ENCODE assay signal across 22 mouse cellular contexts in the genomic region with DNA sequence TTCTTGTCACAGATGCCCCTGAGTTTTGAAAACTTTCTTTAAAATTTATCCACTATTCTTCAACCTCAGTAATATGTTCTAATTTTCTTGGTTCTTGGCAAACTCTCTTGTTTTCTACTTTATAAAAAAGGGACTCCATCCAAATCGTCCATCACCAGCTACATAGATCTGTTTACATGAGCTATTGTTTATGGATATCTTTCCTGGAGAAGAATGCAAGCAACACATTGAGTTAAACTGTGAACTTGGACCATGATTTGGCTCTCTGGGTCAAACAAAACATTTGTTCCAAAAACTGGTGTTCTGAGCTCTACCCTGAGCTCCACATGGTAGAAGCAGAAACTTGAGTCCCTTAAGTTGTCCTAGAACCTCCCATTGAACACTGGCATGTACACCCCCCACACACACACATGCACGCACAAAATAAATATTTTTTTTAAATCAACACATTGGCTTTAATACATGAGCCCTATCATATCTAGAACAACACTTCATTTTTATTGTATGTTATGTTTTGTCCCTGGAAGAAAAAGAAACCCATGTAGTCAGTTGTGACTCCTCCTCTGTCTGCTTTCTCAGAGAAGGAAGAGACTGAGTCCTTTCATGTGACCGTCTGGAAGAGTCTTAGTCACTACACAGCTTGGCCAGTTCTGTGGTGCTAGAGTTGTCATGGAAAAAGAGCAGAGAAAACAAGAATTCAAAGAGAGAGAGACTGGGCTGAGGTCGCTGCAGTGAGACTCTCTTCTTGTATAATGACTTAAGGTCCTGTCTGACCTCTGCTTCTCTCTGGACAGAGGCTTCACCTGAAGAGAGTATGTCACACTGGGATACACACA.
DNase-seq lines count a peak whose midpoint lies in the region; ATAC-seq and TF ChIP-seq lines count a peak whose summit lies in the region.
"Had no signal": no experiment of that assay in that cellular context is flagged by ENCODE, and none has a peak within 500 bp of the region (broad histone marks: within the 10 kb centered on the region; RNA-seq: fewer than 3 reads in every experiment).

No protein-coding gene starts in this region.

- H3K36me3 ChIP-seq in lung, postnatal 0 days (ENCODE audit: insufficient read depth, low read length): no peaks in the 10 kb centered on the region
- H3K36me3 ChIP-seq in midbrain, embryonic 14.5 days (ENCODE audit: control insufficient read depth, insufficient read depth, low read length): no peaks in the 10 kb centered on the region
- H3K36me3 ChIP-seq: embryonic facial prominence, embryonic 13.5 days; forebrain, embryonic 12.5 days; heart, embryonic 13.5 days; hindbrain, embryonic 12.5 days had no signal

- no peaks in the 10 kb centered on the region for H3K4me1 ChIP-seq in lung, postnatal 0 days (ENCODE audit: insufficient read depth, low read depth, low read length)
- H3K4me1 ChIP-seq in bone marrow macrophage, adult 2 months (ENCODE audit: control insufficient read depth, insufficient read depth, low read length): peaks cover 21% of the 10 kb centered on the region
- no peaks in the 10 kb centered on the region for H3K4me1 ChIP-seq in midbrain, embryonic 14.5 days (ENCODE audit: control insufficient read depth, insufficient read depth, low read length)
- H3K4me1 ChIP-seq: embryonic facial prominence, embryonic 13.5 days; forebrain, embryonic 12.5 days; heart, embryonic 13.5 days; hindbrain, embryonic 12.5 days had no signal

- peak; percentile 82 for DNase-seq in heart, adult 11 months
- DNase-seq in heart, postnatal 10 days: no peak
- peak; percentile 65 for DNase-seq in lung, postnatal 0 days (ENCODE audit: low spot score)
- no peak for DNase-seq in lung, adult 18-20 months
- no peak for DNase-seq in midbrain, embryonic 14.5 days
- no peak for DNase-seq in heart, adult 8-10 months (ENCODE audit: low spot score)
- DNase-seq: adrenal gland, adult 2 months; adrenal gland, postnatal 25 days; cerebellum, adult 9-10 months; cerebellum, postnatal 25 days; gastrocnemius, postnatal 10 days; heart, postnatal 4 days had no signal

- intact Hi-C loops in heart, postnatal 10 days (cut with DNase I): no loop called here

- H3K9ac ChIP-seq in lung, postnatal 0 days (replicated peaks; ENCODE audit: low read depth): no peak overlapping the region
- H3K9ac ChIP-seq in midbrain, embryonic 14.5 days (replicated peaks; ENCODE audit: low read length): no peak overlapping the region
- H3K9ac ChIP-seq: embryonic facial prominence, embryonic 13.5 days; forebrain, embryonic 12.5 days; heart, embryonic 13.5 days; hindbrain, embryonic 12.5 days had no signal

- H3K4me2 ChIP-seq in lung, postnatal 0 days (replicated peaks; ENCODE audit: low read depth, low read length): no peak overlapping the region
- H3K4me2 ChIP-seq in midbrain, embryonic 14.5 days (ENCODE audit: low read length): no peak overlapping the region
- H3K4me2 ChIP-seq: embryonic facial prominence, embryonic 13.5 days; forebrain, embryonic 12.5 days; heart, embryonic 13.5 days; hindbrain, embryonic 12.5 days had no signal

- TF ChIP-seq POLR2A in bone marrow macrophage, adult 2 months (IDR thresholded peaks at IDR 0.05; ENCODE audit: borderline replicate concordance, low read depth, low read length): no peak

- TF ChIP-seq CTCF in lung, postnatal 0 days (IDR thresholded peaks at IDR 0.05): no peak
- no peak for TF ChIP-seq CTCF in bone marrow macrophage, adult 2 months (IDR thresholded peaks at IDR 0.05; ENCODE audit: low read depth, low read length)

- H3K27ac ChIP-seq in lung, postnatal 0 days (ENCODE audit: low read length): no peak overlapping the region
- H3K27ac ChIP-seq in bone marrow macrophage, adult 2 months (ENCODE audit: insufficient read depth, low read depth, low read length): peak overlapping the region; percentile 14
- H3K27ac ChIP-seq in midbrain, embryonic 14.5 days (replicated peaks; ENCODE audit: low read depth, low read length): no peak overlapping the region
- H3K27ac ChIP-seq: embryonic facial prominence, embryonic 13.5 days; forebrain, embryonic 12.5 days; heart, embryonic 13.5 days; hindbrain, embryonic 12.5 days had no signal

- H3K4me3 ChIP-seq in lung, postnatal 0 days (ENCODE audit: low read depth, low read length): no peak overlapping the region
- no peak overlapping the region for H3K4me3 ChIP-seq in bone marrow macrophage, adult 2 months (ENCODE audit: insufficient read depth, low read length)
- no peak overlapping the region for H3K4me3 ChIP-seq in midbrain, embryonic 14.5 days (replicated peaks; ENCODE audit: low read depth, low read length)
- H3K4me3 ChIP-seq: embryonic facial prominence, embryonic 13.5 days; forebrain, embryonic 12.5 days; heart, embryonic 13.5 days; hindbrain, embryonic 12.5 days had no signal

- TF ChIP-seq EP300 in lung, postnatal 0 days (IDR thresholded peaks at IDR 0.05): 0 out of 2 replicates have a peak, but pooled peaks have one; percentile 19

- H3K27me3 ChIP-seq in lung, postnatal 0 days (replicated peaks; ENCODE audit: insufficient read depth, low read length): no peaks in the 10 kb centered on the region
- H3K27me3 ChIP-seq in midbrain, embryonic 14.5 days (ENCODE audit: control insufficient read depth, insufficient read depth, low read length): no peaks in the 10 kb centered on the region
- H3K27me3 ChIP-seq: embryonic facial prominence, embryonic 13.5 days; forebrain, embryonic 12.5 days; heart, embryonic 13.5 days; hindbrain, embryonic 12.5 days; Patski had no signal

- 45% methylated on average over 4 of the region's 4 CpGs for whole genome bisulfite sequencing in lung, postnatal 0 days
- WGBS in midbrain, embryonic 14.5 days: 69% methylated on average over 4 of the region's 4 CpGs

- peak; percentile 86 for ATAC-seq in lung, postnatal 0 days
- 0 out of 2 replicates have a peak, but pooled peaks have one; percentile 5 for ATAC-seq in megakaryocyte, adult 5-6 weeks (ENCODE audit: poor library complexity, severe bottlenecking)
- no peak for ATAC-seq in midbrain, embryonic 14.5 days (ENCODE audit: low FRiP score, low TSS enrichment)
- ATAC-seq: activated CD4-positive, CD25-positive, alpha-beta regulatory T cell, adult 4 months; forebrain, embryonic 16.5 days; hindbrain, embryonic 16.5 days; Patski had no signal

- H3K9me3 ChIP-seq in lung, postnatal 0 days (ENCODE audit: low read length): no peaks in the 10 kb centered on the region
- H3K9me3 ChIP-seq in midbrain, embryonic 14.5 days (ENCODE audit: control insufficient read depth, low read length): no peaks in the 10 kb centered on the region
- H3K9me3 ChIP-seq: embryonic facial prominence, embryonic 13.5 days; forebrain, embryonic 12.5 days; heart, embryonic 13.5 days; hindbrain, embryonic 12.5 days had no signal

Comparison
In these comparisons a context has a peak if more than half of its experiments do, and no peak if none do; other contexts are left out.
1. DNase-seq: peak in heart, adult 11 months (single experiment) and lung, postnatal 0 days (single experiment); none in heart, postnatal 10 days (0 of 2), lung, adult 18-20 months (0 of 2), midbrain, embryonic 14.5 days (single experiment) and heart, adult 8-10 months (single experiment).